Mouse (Mus musculus) neural tube, embryonic 15.5 days (tissue): ENCODE results near the gene Col4a3bp. TPM values are rescaled to one million over a fixed set of nuclear protein-coding genes. Genes with fewer than 3 reads are reported as not detected.

ENCODE experiments used
- ATAC-seq: fragments of 200-750 bp; cut with Nextera tagmentation; 2 replicates; pipeline ENCODE4 v1.8.0; 2017; ENCODE audit warnings: mild to moderate bottlenecking, moderate TSS enrichment, moderate library complexity; ENCODE audit not compliant: low FRiP score
- H3K27ac ChIP-seq: fragments of 300-500 bp; sonication (generic); replicated peaks from 2 replicates; pipeline ENCODE4 v1.5.1; 2015; ENCODE audit warnings: mild to moderate bottlenecking, inconsistent platforms
- H3K27me3 ChIP-seq: fragments of 300-500 bp; sonication (generic); replicated peaks from 2 replicates; pipeline ENCODE4 v1.6.1; 2015; ENCODE audit warnings: inconsistent platforms
- H3K36me3 ChIP-seq: fragments of 300-500 bp; sonication (generic); 2 replicates; pipeline ENCODE4 v1.6.1; 2015; ENCODE audit warnings: inconsistent platforms
- H3K4me1 ChIP-seq: fragments of 300-500 bp; sonication (generic); 2 replicates; pipeline ENCODE4 v1.6.1; 2015; ENCODE audit warnings: inconsistent platforms
- H3K4me2 ChIP-seq: fragments of 300-500 bp; sonication (generic); 2 replicates; pipeline ENCODE4 v1.6.1; 2015; ENCODE audit warnings: inconsistent platforms, mild to moderate bottlenecking, moderate library complexity
- H3K4me3 ChIP-seq: fragments of 300-500 bp; sonication (generic); replicated peaks from 2 replicates; pipeline ENCODE4 v1.5.1; 2015; ENCODE audit warnings: mild to moderate bottlenecking, inconsistent platforms
- H3K9ac ChIP-seq: fragments of 300-500 bp; sonication (generic); replicated peaks from 2 replicates; pipeline ENCODE4 v1.6.1; 2015; ENCODE audit warnings: mild to moderate bottlenecking, inconsistent platforms
- H3K9me3 ChIP-seq: fragments of 300-500 bp; sonication (generic); replicated peaks from 2 replicates; pipeline ENCODE4 v1.6.1; 2016; ENCODE audit warnings: inconsistent platforms
- WGBS: fragments of 180-500 bp; shearing (Covaris S2); methylation state at CpG from one replicate; pipeline ENCODE4 v1.1.7; 2015; ENCODE audit warnings: mixed read lengths; 5-methylcytosine and 5-hydroxymethylcytosine counted together
- polyA plus RNA-seq: library from polyadenylated mRNA; unstranded; fragments of >200 nt; fragmentation: Nextera tagmentation; extraction: Ambion mirVana; gene quantifications from 2 replicates; pipeline ENCODE4 v1.2.1, GENCODE M21; 2015

The Col4a3bp gene
- polyA plus RNA-seq, 1 experiment from 2014 or later = 9.0 TPM

GRCm38 (mm10) chr13:96675756-96676155, 133.3 kb downstream of the Col4a3bp start:
- Histone ChIP-seq H3K27ac (no peak overlapping the region), H3K4me3 (no peak overlapping the region), H3K27me3 (no peaks in the 10 kb centered on the region), H3K9ac (no peak overlapping the region), H3K4me2 (no peak overlapping the region), H3K36me3 (no peaks in the 10 kb centered on the region), H3K4me1 (peaks cover 8% of the 10 kb centered on the region), H3K9me3 (no peaks in the 10 kb centered on the region)
- ATAC-seq = no peak
- 88% methylated on average over 6 of the region's 6 CpGs for WGBS

GRCm38 (mm10) chr13:96677071-96677470, 134.7 kb downstream of the Col4a3bp start:
- no peak overlapping the region for H3K9ac ChIP-seq
- H3K27me3 ChIP-seq = no peaks in the 10 kb centered on the region
- no peak overlapping the region for H3K27ac ChIP-seq
- no peaks in the 10 kb centered on the region for H3K36me3 ChIP-seq
- no peak overlapping the region for H3K4me3 ChIP-seq
- WGBS = 80% methylated on average over 1 of the region's 1 CpGs
- no peak overlapping the region for H3K4me2 ChIP-seq
- no peaks in the 10 kb centered on the region for H3K4me1 ChIP-seq
- no peak for ATAC-seq
- H3K9me3 ChIP-seq = no peaks in the 10 kb centered on the region

- Histone ChIP-seq H3K36me3 (no peaks in the 10 kb centered on the region), H3K4me3 (no peak overlapping the region), H3K27ac (no peak overlapping the region), H3K4me1 (no peaks in the 10 kb centered on the region), H3K4me2 (no peak overlapping the region), H3K9ac (no peak overlapping the region), H3K27me3 (no peaks in the 10 kb centered on the region), H3K9me3 (no peaks in the 10 kb centered on the region)
- no peak for ATAC-seq
- 87% methylated on average over 6 of the region's 6 CpGs for WGBS
These were observed 136.2 kb downstream of the Col4a3bp start for GRCm38 (mm10) chr13:96678616-96679015.

DNA sequence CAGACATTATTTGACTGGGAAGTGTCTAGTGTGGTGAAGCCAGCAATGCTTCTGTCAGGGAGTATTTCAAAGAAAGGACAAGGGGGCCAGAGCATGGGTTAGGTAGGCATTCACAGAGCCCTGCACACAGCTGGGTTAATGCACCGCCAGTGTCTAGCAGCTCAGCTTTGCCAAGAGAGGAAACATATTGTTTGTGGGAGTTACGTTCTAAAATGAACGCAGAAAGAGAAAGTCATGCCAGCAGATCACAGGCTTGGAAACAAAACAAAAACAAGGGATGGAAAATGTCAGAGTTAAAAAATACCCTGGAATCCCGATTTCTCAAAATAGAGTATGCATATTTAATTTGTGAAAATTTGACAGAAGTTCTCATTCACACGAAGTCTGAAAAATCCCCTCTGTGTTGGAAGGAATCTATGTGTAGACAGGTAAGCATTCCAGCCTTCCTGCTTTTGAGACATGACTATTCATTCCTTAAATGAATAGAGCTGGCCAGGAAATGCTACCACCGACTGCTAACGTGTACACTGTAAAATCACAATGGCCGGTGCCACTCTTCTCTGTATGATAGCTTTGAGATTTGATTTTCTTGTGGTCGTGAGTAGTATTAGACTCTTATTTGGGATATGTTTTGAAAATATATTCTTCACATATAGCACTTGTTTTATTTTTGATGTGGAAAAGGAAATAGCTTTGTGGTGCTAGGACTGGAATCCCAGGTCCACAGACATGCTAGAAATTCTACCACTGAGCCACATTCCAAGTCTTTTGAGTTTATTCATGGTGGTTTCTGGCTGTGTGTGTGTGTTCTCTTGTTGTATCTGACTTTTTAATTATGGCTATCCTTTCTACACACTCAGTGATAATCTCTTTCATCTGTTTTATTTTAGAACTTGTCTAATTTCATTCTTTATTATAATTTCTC, 138.0 kb downstream of the Col4a3bp start:
- Histone ChIP-seq H3K9ac (no peak overlapping the region), H3K27me3 (no peaks in the 10 kb centered on the region), H3K27ac (no peak overlapping the region), H3K4me1 (no peaks in the 10 kb centered on the region), H3K9me3 (no peaks in the 10 kb centered on the region), H3K36me3 (no peaks in the 10 kb centered on the region), H3K4me3 (no peak overlapping the region), H3K4me2 (no peak overlapping the region)
- no peak for ATAC-seq
- WGBS = 82% methylated on average over 9 of the region's 9 CpGs

GRCm38 (mm10) chr13:96681088-96681620, 138.7 kb downstream of the Col4a3bp start:
- Histone ChIP-seq H3K36me3 (no peaks in the 10 kb centered on the region), H3K4me3 (no peak overlapping the region), H3K27me3 (no peaks in the 10 kb centered on the region), H3K4me1 (no peaks in the 10 kb centered on the region), H3K4me2 (no peak overlapping the region), H3K9ac (no peak overlapping the region), H3K27ac (no peak overlapping the region), H3K9me3 (no peaks in the 10 kb centered on the region)
- no peak for ATAC-seq

DNA sequence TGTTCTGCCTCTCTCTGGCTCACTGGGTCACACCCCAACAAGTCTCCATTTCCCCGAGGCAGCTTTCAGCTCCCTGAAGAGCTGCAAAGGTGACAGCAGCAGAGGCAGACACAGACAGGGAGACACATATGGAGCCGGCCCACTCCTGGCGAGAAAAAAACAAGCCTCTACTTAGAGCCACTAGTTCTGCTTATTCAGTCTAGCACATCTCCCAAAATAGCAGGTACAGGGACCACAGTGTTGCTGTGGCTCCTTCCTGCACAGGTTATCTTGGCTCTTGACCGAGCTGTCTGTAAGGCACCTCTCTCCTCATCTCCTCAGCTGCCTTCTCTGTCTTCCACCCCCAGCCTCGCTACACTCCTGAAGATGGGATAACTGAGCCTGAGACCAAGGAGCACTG, 142.4 kb downstream of the Col4a3bp start:
- Histone ChIP-seq H3K9me3 (no peaks in the 10 kb centered on the region), H3K36me3 (no peaks in the 10 kb centered on the region), H3K9ac (no peak overlapping the region), H3K4me3 (no peak overlapping the region), H3K27ac (no peak overlapping the region), H3K4me2 (no peak overlapping the region), H3K4me1 (no peaks in the 10 kb centered on the region), H3K27me3 (no peaks in the 10 kb centered on the region)
- ATAC-seq = no peak
- 91% methylated on average over 5 of the region's 5 CpGs for WGBS

DNA sequence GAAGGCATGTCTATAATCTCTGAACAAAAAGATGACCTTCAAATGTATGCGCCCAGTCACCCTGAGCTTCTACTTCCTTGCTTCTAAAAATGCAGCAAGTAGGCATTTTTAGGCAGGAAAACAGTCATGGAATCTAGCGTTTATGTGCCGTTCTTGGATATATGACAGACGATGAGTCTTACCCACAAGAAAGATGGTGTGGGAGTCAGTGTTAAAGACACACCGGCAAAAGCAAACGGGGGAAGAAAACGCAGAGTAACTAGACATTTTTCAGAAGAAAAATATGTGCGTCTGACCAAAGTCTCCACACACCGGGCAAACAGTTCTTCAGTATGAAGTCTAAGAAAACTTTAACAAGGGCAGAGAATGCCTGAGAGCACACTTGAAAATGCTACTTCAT, 144.8 kb downstream of the Col4a3bp start:
- no peak overlapping the region for H3K4me2 ChIP-seq
- no peak overlapping the region for H3K9ac ChIP-seq
- no peak overlapping the region for H3K27ac ChIP-seq
- H3K4me3 ChIP-seq = no peak overlapping the region
- no peaks in the 10 kb centered on the region for H3K4me1 ChIP-seq
- H3K9me3 ChIP-seq = no peaks in the 10 kb centered on the region
- 94% methylated on average over 9 of the region's 9 CpGs for WGBS
- no peaks in the 10 kb centered on the region for H3K27me3 ChIP-seq
- H3K36me3 ChIP-seq = no peaks in the 10 kb centered on the region
- no peak for ATAC-seq

Other genes with a start within 250 kb of the Col4a3bp start
- 18.4 and 21.1 TPM in 2 replicates for gene Poc5, start 154.3 kb upstream of the Col4a3bp start, polyA plus RNA-seq
- gene Ankdd1b, start 71.4 kb upstream of the Col4a3bp start, polyA plus RNA-seq = not detected in 2 replicates
- not detected in 2 replicates for gene Gm17622, start 51.9 kb upstream of the Col4a3bp start, polyA plus RNA-seq
- gene Polk, start within 50 bp of the Col4a3bp start, polyA plus RNA-seq = 7.2 and 8.9 TPM in 2 replicates
- 136 and 156 TPM in 2 replicates for gene Hmgcr, start 128.3 kb downstream of the Col4a3bp start, polyA plus RNA-seq
- gene Ankrd31, start 205.7 kb downstream of the Col4a3bp start, polyA plus RNA-seq = 0.04 and 0.12 TPM in 2 replicates